Mouse (Mus musculus): ENCODE data around the gene Ldlrad1. TPM values are rescaled to one million over a fixed set of nuclear protein-coding genes. Genes with fewer than 3 reads are reported as not detected.

Gene Ldlrad1
- polyA plus RNA-seq, 1 experiment from 2014 or later, result not detected

DNA sequence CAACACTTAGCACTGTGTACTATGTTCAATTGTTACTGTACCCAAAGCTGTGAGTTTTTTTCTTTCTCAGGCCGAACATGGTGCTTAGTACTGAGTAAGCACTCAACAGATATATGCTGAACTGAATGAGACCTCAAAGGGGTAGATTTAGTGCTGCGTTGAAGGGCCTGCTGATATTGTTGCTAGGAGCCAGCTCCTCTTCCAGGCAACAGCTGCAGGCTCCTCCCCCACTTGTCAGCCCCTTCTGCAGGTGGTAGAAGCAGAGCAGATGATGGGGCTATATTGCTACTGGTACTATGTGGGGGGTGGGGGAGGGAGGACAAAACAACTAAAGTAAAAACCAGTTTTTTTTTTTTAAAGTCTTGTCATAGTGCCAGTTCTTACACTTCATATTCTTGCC is 40.5 kb downstream of the Ldlrad1 start:
- no peak overlapping the region for H3K27ac ChIP-seq (ENCODE audit: low read depth)
- ATAC-seq, result no peak

DNA sequence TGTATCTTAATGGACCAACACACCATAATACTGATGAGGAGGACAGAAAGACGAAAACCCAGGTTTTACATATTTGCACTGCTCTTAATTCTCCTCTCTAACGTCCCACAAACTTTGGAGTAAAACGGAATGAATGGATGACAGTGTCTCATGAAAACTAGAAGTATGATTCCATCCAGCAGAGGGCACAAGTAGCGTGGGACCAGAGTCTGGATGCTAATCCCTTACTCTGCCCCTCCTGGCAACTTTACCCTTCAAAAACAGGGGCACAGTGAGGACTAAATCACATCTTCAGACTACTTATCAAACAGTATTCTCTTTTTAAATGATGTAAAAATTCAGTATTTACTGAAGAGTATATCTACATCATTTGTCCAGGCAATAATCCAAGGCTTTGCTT is 41.5 kb downstream of the Ldlrad1 start:
- WGBS (ENCODE audit: insufficient replicate concordance), result 25% methylated on average over 4 of the region's 4 CpGs
- ATAC-seq (no peak), DNase-seq (peak; percentile 21)
- Histone ChIP-seq H3K4me1 (ENCODE audit: insufficient read depth) (peaks cover 14% of the 10 kb centered on the region; the same call in 1 of the 2 replicates), H3K9ac (replicated peaks) (no peak overlapping the region), H3K27ac (ENCODE audit: low read depth) (no peak overlapping the region), H3K36me3 (replicated peaks; ENCODE audit: insufficient read depth, low read length) (no peaks in the 10 kb centered on the region), H3K27me3 (ENCODE audit: insufficient read depth, low read length) (no peaks in the 10 kb centered on the region), H3K4me3 (ENCODE audit: low read depth, low read length) (no peak overlapping the region), H3K4me2 (ENCODE audit: low read depth, low read length) (no peak overlapping the region), H3K9me3 (ENCODE audit: low read length) (no peaks in the 10 kb centered on the region)
- TF ChIP-seq EP300 (IDR thresholded peaks at IDR 0.05; ENCODE audit: low read depth) (no peak), CTCF (IDR thresholded peaks at IDR 0.05; ENCODE audit: low read depth) (peak; percentile 82)

More for the DNA sequence above, 40.5 kb downstream of the Ldlrad1 start:
- no peaks in the 10 kb centered on the region for H3K36me3 ChIP-seq (replicated peaks; ENCODE audit: insufficient read depth, low read length)
- H3K9me3 ChIP-seq (ENCODE audit: low read length), result no peaks in the 10 kb centered on the region
- no peak overlapping the region for H3K4me3 ChIP-seq (ENCODE audit: low read depth, low read length)
- no peak overlapping the region for H3K4me2 ChIP-seq (ENCODE audit: low read depth, low read length)
- WGBS (ENCODE audit: insufficient replicate concordance), result 66% methylated on average over 2 of the region's 2 CpGs
- peaks cover 16% of the 10 kb centered on the region; the same call in 1 of the 2 replicates for H3K4me1 ChIP-seq (ENCODE audit: insufficient read depth)
- H3K27me3 ChIP-seq (ENCODE audit: insufficient read depth, low read length), result no peaks in the 10 kb centered on the region
- TF ChIP-seq CTCF (IDR thresholded peaks at IDR 0.05; ENCODE audit: low read depth) (no peak), EP300 (IDR thresholded peaks at IDR 0.05; ENCODE audit: low read depth) (no peak)
- H3K9ac ChIP-seq (replicated peaks), result no peak overlapping the region
- DNase-seq, result no peak

DNA sequence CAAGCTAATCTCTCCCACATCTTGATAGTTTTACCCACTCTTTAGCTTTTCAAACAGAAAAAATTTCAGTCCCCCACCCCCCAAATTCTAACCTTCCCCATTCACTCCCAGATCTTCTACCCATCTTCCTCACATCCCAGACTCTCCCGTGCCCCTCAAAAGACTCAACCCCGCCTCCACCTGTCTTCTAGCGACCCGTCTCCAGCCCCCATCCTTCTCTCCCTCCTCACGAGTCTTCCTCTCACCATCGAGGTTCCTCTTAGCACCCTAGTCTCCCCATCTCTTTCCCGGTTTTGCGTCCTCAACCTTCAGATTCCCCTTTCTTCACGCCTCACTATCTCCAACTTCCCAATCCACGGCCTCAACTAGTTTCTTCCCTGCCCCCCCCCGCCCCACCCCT is 43.5 kb downstream of the Ldlrad1 start:
- H3K27ac ChIP-seq (ENCODE audit: low read depth), result no peak overlapping the region
- H3K9ac ChIP-seq (replicated peaks), result peak overlapping the region; percentile 83
- ATAC-seq, result no peak
- H3K4me2 ChIP-seq (ENCODE audit: low read depth, low read length), result peak overlapping the region; percentile 92
- H3K36me3 ChIP-seq (replicated peaks; ENCODE audit: insufficient read depth, low read length), result no peaks in the 10 kb centered on the region
- peaks cover 13% of the 10 kb centered on the region; the same call in 1 of the 2 replicates for H3K4me1 ChIP-seq (ENCODE audit: insufficient read depth)
- TF ChIP-seq EP300 (IDR thresholded peaks at IDR 0.05; ENCODE audit: low read depth) (no peak), CTCF (IDR thresholded peaks at IDR 0.05; ENCODE audit: low read depth) (no peak)
- no peak for DNase-seq
- H3K4me3 ChIP-seq (ENCODE audit: low read depth, low read length), result peak overlapping the region; percentile 62
- no peaks in the 10 kb centered on the region for H3K27me3 ChIP-seq (ENCODE audit: insufficient read depth, low read length)
- H3K9me3 ChIP-seq (ENCODE audit: low read length), result no peaks in the 10 kb centered on the region
- WGBS (ENCODE audit: insufficient replicate concordance), result 3% methylated on average over 11 of the region's 11 CpGs

DNA sequence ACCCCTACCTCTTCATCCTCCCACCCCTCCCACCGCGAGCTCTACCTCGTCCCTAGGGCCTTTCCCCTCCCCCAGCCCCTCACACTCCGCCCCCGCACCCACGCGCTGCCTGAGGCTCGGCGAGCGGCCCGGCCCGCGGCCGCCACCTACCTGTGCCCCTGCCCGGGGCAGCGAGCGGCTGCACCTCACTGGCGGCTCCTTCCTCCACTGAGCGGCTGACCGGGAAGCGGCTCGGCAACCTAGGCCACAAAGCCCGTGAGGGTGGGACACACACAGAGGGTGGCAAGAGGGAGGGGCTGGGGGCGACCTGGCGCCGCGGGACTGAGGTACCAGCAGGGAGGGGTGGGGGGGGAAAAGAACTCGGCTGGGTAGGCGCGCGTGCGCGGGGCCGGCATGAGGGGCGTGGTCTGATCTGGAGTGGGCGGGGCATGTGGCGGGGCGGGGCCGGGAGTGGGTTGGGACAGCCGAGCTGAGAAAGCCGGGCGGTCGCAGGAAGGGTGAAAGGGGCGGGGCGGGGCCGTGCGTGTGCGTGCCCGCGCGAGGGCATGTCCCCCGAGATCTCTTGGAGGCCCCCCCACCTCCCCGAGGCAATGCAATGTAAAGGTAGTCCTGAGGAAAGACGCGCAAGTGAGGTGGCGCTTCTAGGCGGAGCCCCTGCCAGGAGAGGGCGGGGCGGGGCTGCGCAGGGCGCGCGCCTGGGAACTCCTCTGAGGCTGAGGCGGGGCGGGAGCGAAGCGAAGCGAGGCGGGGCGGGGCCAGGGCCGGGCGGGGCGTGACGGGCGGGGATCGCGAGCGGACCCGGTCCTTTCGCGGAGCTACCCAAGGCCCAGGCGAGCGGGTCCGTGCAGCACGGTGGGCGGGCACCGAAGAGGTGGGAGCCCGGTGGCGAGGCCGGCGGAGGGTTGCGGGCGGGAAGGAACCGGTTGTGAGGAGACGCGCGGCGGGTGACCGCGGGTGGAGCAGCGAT is 44.4 kb downstream of the Ldlrad1 start, which contains the start of the genes Lrrc42 and Hspb11:
Lrrc42 (minus strand) TSS at position 408 of the 967 bp plus-strand sequence.
Hspb11 (plus strand) TSS at position 469 of the 967 bp plus-strand sequence.
- TF ChIP-seq EP300 (IDR thresholded peaks at IDR 0.05; ENCODE audit: low read depth), result no peak
- peak; percentile 57 for TF ChIP-seq CTCF (IDR thresholded peaks at IDR 0.05; ENCODE audit: low read depth)
- Histone ChIP-seq H3K4me3 (ENCODE audit: low read depth, low read length) (peak within 1 kb of the TSS; percentile 62), H3K36me3 (replicated peaks; ENCODE audit: insufficient read depth, low read length) (no peaks in the 10 kb centered on the region), H3K27ac (ENCODE audit: low read depth) (peak within 1 kb of the TSS; percentile 66), H3K4me2 (ENCODE audit: low read depth, low read length) (peak within 1 kb of the TSS; percentile 92), H3K4me1 (ENCODE audit: insufficient read depth) (peaks cover 10% of the 10 kb centered on the region; the same call in 1 of the 2 replicates), H3K9me3 (ENCODE audit: low read length) (no peaks in the 10 kb centered on the region), H3K27me3 (ENCODE audit: insufficient read depth, low read length) (no peaks in the 10 kb centered on the region), H3K9ac (replicated peaks) (peak within 1 kb of the TSS; percentile 83)
- WGBS (ENCODE audit: insufficient replicate concordance), result under 1% methylated on average over 91 of the region's 101 CpGs
- ATAC-seq (peak; percentile 94), DNase-seq (peak; percentile 98)

DNA sequence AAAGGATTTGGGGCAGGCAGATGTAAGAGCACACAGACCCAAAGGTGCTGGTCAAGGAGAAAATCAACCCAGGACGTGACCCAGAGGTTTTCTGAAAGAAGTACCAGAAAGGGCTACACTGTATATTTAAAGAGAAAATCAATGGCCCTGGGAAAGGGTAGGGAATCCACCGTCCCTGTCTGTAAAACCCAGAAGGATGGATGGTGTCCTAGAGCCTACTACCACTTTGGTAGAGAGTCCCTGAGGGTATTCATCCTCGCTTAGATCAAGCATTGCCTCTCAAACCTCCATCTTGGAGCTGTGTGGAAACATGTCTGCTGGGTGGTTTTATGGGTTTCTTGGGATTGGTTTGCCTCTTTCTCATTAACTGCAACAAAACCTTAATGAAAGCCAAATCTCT is 45.4 kb downstream of the Ldlrad1 start:
- Histone ChIP-seq H3K9ac (replicated peaks) (peak overlapping the region; percentile 83), H3K9me3 (ENCODE audit: low read length) (no peaks in the 10 kb centered on the region), H3K4me1 (ENCODE audit: insufficient read depth) (peaks cover 10% of the 10 kb centered on the region; the same call in 1 of the 2 replicates), H3K4me2 (ENCODE audit: low read depth, low read length) (peak overlapping the region; percentile 92), H3K27ac (ENCODE audit: low read depth) (no peak overlapping the region), H3K36me3 (replicated peaks; ENCODE audit: insufficient read depth, low read length) (no peaks in the 10 kb centered on the region), H3K27me3 (ENCODE audit: insufficient read depth, low read length) (no peaks in the 10 kb centered on the region), H3K4me3 (ENCODE audit: low read depth, low read length) (peak overlapping the region; percentile 62)
- 46% methylated on average over 3 of the region's 3 CpGs for whole genome bisulfite sequencing (ENCODE audit: insufficient replicate concordance)
- ATAC-seq (no peak), DNase-seq (no peak)
- TF ChIP-seq EP300 (IDR thresholded peaks at IDR 0.05; ENCODE audit: low read depth), result no peak
- no peak for TF ChIP-seq CTCF (IDR thresholded peaks at IDR 0.05; ENCODE audit: low read depth)

DNA sequence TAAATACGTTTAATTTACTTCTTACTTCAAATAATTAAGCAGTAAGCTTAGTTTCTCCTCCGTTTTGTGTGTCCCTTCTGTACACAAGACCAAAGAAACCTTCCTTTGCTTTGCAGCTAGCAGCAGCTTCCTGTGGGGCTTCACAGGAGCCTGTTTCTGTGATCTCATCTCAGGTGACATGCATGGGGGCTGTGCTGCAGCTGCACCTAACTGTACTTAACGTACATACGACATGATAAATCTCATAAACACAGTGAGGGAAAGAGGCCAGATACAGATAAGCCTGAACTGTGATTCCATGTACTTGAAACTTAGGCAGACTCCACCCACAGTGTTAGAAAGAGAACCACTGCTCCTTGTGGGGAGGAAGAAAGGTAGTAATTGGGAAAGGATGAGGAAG is 51.0 kb downstream of the Ldlrad1 start:
- 40% methylated on average over 4 of the region's 4 CpGs for whole genome bisulfite sequencing (ENCODE audit: insufficient replicate concordance)

More for the DNA sequence above, 51.0 kb downstream of the Ldlrad1 start:
- H3K27ac ChIP-seq (ENCODE audit: low read depth), result no peak overlapping the region
- no peak overlapping the region for H3K4me3 ChIP-seq (ENCODE audit: low read depth, low read length)
- no peak overlapping the region for H3K9ac ChIP-seq (replicated peaks)
- DNase-seq (no peak), ATAC-seq (no peak)
- H3K9me3 ChIP-seq (ENCODE audit: low read length), result no peaks in the 10 kb centered on the region; the same call in 1 of the 2 replicates
- H3K4me1 ChIP-seq (ENCODE audit: insufficient read depth), result no peaks in the 10 kb centered on the region
- H3K36me3 ChIP-seq (replicated peaks; ENCODE audit: insufficient read depth, low read length), result peaks cover 2% of the 10 kb centered on the region; the same call in 1 of the 2 replicates
- TF ChIP-seq EP300 (IDR thresholded peaks at IDR 0.05; ENCODE audit: low read depth) (no peak), CTCF (IDR thresholded peaks at IDR 0.05; ENCODE audit: low read depth) (no peak)
- no peak overlapping the region for H3K4me2 ChIP-seq (ENCODE audit: low read depth, low read length)
- no peaks in the 10 kb centered on the region for H3K27me3 ChIP-seq (ENCODE audit: insufficient read depth, low read length)

Other genes with a start within 250 kb of the Ldlrad1 start
- gene Mrpl37, start 142.3 kb upstream of the Ldlrad1 start, polyA plus RNA-seq (2015; fragmentation: Nextera tagmentation; extraction: Ambion mirVana), result 36.2 and 38.6 TPM in 2 replicates
- gene Cyb5rl, start 142.2 kb upstream of the Ldlrad1 start, polyA plus RNA-seq (2015; fragmentation: Nextera tagmentation; extraction: Ambion mirVana), result 2.8 and 3.1 TPM in 2 replicates
- gene Cdcp2, start 112.3 kb upstream of the Ldlrad1 start, polyA plus RNA-seq (2015; fragmentation: Nextera tagmentation; extraction: Ambion mirVana), result not detected in 2 replicates
- 282 and 296 TPM in 2 replicates for gene Tmem59, start 30.8 kb upstream of the Ldlrad1 start, polyA plus RNA-seq (2015; fragmentation: Nextera tagmentation; extraction: Ambion mirVana)
- 12.7 TPM in 2 replicates for gene Tceanc2, start 30.1 kb upstream of the Ldlrad1 start, polyA plus RNA-seq (2015; fragmentation: Nextera tagmentation; extraction: Ambion mirVana)
- 15.0 and 15.9 TPM in 2 replicates for gene Lrrc42, start 44.4 kb downstream of the Ldlrad1 start, polyA plus RNA-seq (2015; fragmentation: Nextera tagmentation; extraction: Ambion mirVana)
- gene Hspb11, start 44.4 kb downstream of the Ldlrad1 start, polyA plus RNA-seq (2015; fragmentation: Nextera tagmentation; extraction: Ambion mirVana), result 17.4 and 18.1 TPM in 2 replicates
- gene Dio1, start 98.0 kb downstream of the Ldlrad1 start, polyA plus RNA-seq (2015; fragmentation: Nextera tagmentation; extraction: Ambion mirVana), result 6.0 and 10.3 TPM in 2 replicates
- 35.8 and 35.9 TPM in 2 replicates for gene Yipf1, start 105.2 kb downstream of the Ldlrad1 start, polyA plus RNA-seq (2015; fragmentation: Nextera tagmentation; extraction: Ambion mirVana)
- 7.6 and 8.9 TPM in 2 replicates for gene Ndc1, start 158.6 kb downstream of the Ldlrad1 start, polyA plus RNA-seq (2015; fragmentation: Nextera tagmentation; extraction: Ambion mirVana)
- gene Glis1, start 225.4 kb downstream of the Ldlrad1 start, polyA plus RNA-seq (2015; fragmentation: Nextera tagmentation; extraction: Ambion mirVana), result 0.17 and 0.18 TPM in 2 replicates

Data from liver, postnatal 0 days (tissue).